Mouse (Mus musculus) forelimb bud, embryonic 11.5 days (tissue): ENCODE results near the gene Cbfb.
"Not testable (repeated sequence)": the region's sequence is repeated elsewhere in the genome, so short reads cannot be mapped to it uniquely, and the experiment has no call there.

ENCODE experiments used
- DNase-seq: peaks from one replicate; pipeline ENCODE4 v3.0.0-alpha.2; 2012; ENCODE audit warnings: low read depth, low spot score

Cbfb gene

GRCm38 (mm10) chr8:105178211-105178800 is 7.8 kb downstream of the Cbfb start:
- DNase-seq, result no peak

- DNase-seq, result no peak
Observed at GRCm38 (mm10) chr8:105182201-105182600, 11.7 kb downstream of the Cbfb start.

DNA sequence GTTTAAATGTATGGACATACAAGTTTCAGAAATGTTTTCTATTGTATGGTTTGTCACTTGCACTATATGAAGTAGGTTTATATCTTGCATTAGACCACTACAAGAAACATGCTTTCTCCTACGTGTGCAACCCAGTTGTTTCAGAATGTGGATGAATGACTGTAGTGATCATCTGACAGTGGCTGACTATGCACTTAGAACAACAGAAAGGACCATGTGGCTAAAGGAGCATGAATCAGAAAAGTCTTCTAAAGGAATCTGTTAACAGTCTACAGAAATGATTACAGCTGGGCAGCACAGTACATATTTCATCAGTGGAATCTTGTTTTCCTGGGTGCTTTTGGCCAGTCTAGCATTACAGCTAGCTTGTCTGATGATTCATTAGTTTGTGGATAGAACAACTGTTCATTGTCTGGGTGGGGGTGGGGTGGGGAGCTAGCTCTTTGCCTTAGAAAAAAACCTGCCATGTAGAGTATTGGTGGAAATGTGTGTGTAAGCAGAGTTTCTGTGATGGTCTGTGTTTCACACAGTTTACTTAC is 16.1 kb downstream of the Cbfb start:
- DNase-seq, result no peak

GRCm38 (mm10) chr8:105192182-105192581 is 21.7 kb downstream of the Cbfb start:
- DNase-seq, result no peak

GRCm38 (mm10) chr8:105205748-105206147 is 35.3 kb downstream of the Cbfb start:
- DNase-seq, result no peak

- DNase-seq, result no peak
Observed at GRCm38 (mm10) chr8:105206766-105207275, 36.3 kb downstream of the Cbfb start.

DNA sequence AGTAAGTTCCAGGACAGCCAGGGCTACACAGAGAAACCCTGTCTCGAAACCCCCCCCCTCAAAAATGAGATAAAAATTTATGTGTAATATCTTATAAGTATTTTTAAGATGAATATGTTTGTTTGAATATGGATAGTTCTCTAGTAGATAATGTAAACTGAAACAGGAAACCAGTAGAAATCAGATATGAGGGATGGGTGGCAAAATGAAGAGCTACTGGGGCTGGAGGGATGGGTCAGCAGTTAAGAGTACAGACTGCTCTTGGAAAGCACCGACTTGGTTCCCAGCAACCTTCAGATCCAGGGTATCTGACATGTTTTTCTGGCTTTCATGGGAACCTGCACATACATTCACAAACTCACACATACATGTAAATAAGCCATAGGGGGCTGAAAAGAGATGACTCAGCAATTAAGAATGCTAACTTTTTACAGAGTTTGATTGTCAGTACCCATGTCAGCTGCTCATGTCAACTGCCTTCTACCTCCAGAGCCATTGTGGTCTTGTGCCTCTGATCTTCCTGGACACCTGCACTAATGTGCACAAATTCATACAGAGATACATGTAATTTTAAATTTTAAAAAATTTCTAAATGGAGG is 37.3 kb downstream of the Cbfb start:
- no peak for DNase-seq

DNA sequence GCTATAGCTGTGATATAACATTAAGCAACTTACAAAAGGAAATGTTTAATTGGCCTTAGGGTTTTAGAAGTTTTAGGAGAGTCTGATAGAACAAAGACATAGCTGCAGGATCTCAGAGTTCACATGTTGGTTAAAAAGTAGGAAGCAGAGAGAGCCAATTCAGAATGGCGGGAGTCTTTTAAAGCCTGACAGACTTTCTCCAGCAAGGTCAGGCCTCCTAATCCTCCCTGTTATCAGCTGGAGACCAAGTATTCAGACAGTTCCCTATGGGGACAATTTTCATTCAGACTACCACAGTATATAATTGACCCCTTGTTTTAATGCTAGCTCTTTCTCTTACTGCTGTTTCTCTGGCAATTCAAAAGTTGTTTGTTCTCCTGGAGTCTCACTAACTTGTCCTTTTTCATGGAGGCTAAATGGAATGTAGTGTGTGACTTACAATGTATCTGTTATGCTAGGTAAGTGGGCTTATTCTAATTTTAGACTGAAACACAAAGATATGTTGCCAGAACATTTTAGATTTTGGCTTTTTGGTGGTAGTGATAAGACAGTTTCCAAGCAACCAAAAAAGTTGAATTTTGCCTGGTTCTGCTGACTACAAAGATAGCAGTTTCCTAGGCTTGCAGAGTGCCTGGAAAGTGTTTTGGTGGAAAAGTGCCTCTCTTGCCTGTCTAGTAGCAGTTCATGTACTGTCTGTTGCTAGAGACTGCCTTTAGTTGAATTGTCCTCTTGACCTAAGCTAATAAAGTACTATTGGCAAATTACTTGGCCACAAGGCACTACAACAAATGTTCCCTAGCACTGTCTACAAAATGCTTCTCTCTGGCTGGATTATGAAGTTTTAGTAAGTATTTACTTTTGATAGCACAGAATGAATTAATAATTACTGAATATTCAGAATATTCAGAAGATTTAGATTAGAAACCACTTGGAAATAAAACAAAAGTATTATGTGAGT is 39.0 kb downstream of the Cbfb start:
- no peak for DNase-seq

- no peak for DNase-seq
Observed at GRCm38 (mm10) chr8:105214104-105214503, 43.6 kb downstream of the Cbfb start.

DNA sequence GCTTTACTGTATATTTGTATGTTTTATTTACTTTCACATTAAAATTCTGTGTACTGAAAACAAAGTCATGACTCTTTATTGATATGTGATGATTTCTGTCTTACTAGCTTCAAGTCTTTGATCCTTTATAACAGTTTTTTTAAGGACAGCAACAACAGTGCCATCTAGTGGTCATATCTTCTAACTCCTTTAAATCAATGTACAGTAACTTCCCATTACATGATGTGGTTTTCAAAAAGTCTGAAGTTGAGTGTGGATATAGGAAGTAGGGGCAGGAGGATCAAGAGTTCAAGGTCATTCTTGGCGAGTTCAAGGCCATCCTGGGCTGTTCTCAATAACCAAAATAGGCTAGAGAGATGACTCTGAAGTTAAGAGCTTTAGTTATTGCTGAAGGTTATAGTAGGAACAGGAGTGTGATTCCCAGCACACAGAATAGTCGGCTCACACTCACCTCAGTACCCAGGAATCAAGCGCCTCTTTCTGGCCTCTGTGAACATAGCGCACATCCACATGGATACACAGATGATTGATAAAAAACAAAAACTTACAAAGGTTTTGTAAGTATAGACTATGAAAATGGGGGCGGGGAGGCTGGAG is 47.5 kb downstream of the Cbfb start:
- peak; percentile 63 for DNase-seq

DNA sequence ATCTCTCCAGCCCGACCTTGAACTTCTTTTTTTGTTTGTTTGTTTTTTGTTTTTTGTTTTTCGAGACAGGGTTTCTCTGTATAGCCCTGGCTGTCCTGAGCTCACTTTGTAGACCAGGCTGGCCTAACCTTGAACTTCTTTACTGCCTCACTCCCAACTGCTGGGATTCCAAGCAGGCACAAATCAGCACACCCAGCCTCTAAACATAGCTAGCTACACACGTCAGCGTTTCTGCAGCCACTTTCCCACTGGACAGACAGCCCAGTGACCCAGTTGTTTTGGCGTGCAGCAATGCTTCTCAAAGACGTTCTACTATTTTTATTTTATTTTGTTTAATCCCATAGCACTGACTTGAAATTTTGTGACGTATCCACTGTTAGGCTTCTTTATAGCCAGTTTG is 53.4 kb downstream of the Cbfb start:
- no peak for DNase-seq

DNA sequence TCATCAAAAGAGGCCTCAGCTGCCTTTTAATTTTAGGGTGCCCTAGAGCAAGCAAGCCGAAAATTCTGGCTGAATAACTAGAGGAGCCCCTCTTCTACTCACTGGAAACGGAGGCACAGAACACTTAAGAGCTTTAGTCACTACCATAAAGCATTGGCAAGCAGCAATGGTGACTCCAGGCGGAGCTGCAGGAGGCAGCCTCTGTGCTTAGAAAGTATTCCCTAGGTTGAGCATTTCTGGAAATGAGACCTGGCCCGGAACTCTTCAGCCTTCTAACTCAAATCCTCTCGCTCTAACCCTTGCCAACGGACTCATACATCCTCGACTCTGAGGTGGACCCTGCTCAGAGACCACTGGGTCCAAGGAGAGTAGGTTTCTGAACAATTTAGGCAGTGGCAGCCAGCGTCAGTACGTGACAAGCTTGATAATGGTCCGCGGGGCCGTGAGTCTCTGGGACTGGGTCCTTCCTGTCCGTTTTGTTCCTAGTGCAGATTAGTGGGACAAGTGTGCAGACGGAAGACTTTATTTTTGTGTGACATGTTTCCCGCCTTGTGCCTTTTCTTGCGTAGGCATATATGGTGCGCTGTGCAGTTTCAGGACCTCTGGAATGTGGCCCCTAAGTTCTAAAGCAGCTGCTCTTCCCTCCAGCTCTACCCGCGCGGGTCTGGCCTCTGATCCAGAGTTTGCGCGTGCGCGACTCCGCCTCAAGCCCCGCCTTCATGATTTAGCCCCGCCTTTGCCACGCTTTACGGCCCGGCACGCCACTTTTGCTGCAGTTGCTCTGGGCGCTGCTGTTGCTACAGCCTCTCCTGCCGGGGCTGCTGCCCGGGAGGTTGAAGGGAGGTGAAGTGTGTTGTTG is 54.2 kb downstream of the Cbfb start, which contains the start of gene D230025D16Rik:
Gene D230025D16Rik, plus strand, starts transcription at position 733 of the 859 bp plus-strand sequence.
- DNase-seq, result peak; percentile 95

DNA sequence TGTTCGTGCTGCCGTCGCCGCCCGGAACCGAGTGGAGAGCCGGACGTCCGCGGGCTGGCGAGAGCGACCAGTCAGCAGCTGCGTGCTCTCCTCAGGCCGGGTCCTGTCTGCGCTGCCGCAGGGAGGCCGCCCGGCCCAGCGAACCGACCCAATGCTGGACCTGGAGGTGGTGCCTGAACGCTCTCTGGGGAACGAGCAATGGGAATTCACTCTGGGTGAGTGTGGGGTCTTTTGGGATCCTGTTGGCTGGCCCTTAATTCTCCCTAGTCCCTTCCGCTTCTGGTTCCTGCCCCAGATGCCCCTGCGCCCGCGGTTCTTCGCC is 54.8 kb downstream of the Cbfb start:
- DNase-seq, result no peak

GRCm38 (mm10) chr8:105225917-105226316 is 55.4 kb downstream of the Cbfb start:
- DNase-seq, result no peak

DNA sequence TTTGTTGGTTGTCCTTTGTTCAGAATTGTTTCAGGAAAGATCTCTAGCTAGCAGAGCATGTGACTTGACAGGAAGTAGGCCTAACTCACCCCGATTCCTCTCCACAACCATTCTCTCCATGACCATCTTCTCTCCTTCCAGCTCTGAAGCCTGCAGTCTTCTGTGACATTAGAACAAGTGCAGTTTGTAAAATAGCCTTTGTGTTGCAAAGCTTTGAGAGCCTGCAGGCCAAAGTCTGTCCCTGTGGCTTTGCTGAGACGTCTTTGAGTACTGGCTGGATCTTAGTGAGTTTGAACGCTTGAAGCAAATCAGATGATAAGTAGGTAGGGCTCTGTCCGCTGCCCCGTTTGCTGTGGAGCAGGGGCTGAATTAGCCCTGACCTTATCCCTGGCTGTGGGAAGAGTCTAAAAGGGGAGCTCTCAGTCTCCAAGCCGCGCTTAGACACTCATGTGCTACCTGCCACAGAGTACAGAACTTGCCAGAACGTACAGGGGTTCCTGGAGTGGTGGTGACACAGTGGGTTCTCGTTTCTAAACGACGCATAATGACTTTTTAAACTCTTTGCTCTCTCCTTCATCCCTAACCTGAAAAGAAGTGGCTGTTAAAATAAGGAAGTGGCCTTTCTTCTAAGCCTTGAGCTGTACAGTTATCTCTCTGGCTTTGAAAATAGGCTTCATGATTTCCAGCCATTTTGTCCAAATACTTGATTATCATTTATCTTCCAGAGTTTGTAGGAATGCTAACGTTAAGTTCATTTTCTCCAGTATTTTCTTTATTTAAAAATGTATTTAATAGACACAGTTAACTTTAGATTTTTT is 61.2 kb downstream of the Cbfb start:
- DNase-seq, result no peak

- not testable (repeated sequence) for DNase-seq
Observed at GRCm38 (mm10) chr8:105232321-105232693, 61.8 kb downstream of the Cbfb start.

- no peak for DNase-seq
Observed at GRCm38 (mm10) chr8:105233126-105233935, 62.9 kb downstream of the Cbfb start.

- no peak for DNase-seq
Observed at GRCm38 (mm10) chr8:105235206-105235605, 64.7 kb downstream of the Cbfb start.
